Mouse (Mus musculus): ENCODE results near the gene Nxf2.

GRCm38 (mm10) chrX:134910345-134910744, 54.2 kb downstream of the Nxf2 start:
- no peak for TF ChIP-seq GATA1 (IDR thresholded peaks at IDR 0.05; ENCODE audit: borderline replicate concordance, low read length)
- TF ChIP-seq CTCF (IDR thresholded peaks at IDR 0.05; ENCODE audit: low read depth, low read length), result no peak
- no peak for TF ChIP-seq GATA2 (IDR thresholded peaks at IDR 0.05; ENCODE audit: borderline replicate concordance, low read depth, low read length)
- TF ChIP-seq POLR2AphosphoS5 (IDR thresholded peaks at IDR 0.05; ENCODE audit: insufficient replicate concordance, low read depth, low read length), result no peak
